Mouse (Mus musculus) small intestine, adult 10 weeks (tissue): ENCODE measurements around the gene Kcnj8. TPM values are rescaled to one million over a fixed set of nuclear protein-coding genes. Genes with fewer than 3 reads are reported as not detected.

Source experiments
- polyA plus RNA-seq: library from polyadenylated mRNA; stranded (reverse); fragments of 350-450 nt; fragmentation: Illumina TruSeq; extraction: RNeasy Lipid Tissue Mini Kit (QIAGEN cat#74804); gene quantifications from one replicate; pipeline ENCODE4 v1.2.3, GENCODE M21; 2014; ENCODE audit warnings: low replicate concordance

Gene Kcnj8
- 2.3 TPM for polyA plus RNA-seq

DNA sequence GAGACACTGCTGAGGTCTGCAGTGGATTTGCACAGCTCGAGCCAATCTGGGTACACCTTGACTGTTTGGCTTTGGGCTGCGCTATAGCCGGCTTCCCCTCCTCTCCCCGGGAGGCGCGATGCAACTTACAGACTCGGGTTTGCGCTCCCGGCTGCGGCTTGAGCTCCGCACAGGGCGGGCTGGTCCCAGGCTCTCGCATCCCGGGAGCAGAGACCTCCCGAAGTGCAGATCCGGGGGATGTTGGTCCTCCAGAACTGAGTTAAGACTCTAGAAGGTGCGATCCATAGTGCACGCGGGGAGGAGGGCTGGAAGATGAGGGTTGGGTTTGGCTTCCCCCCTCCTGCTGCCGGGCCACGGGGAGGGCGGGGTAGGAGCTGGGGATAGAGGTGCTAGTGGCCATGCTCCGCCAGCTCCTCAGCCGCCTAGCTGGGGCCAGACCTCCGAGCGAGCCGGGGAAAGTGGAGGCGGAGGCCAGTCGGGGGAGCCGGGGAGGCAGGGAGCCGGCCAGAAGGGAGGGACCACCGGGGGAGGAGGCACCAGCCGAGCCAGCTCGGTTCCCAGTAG lies at the start of gene Kcnj8:
TSS of gene Kcnj8 (minus strand) at position 560 of the 564 bp plus-strand sequence.

Other genes starting within 250 kb of the Kcnj8 start
- gene Slco1a5, start 248.6 kb downstream of the Kcnj8 start, polyA plus RNA-seq, result 0.19 TPM
- gene Pyroxd1, start 226.0 kb downstream of the Kcnj8 start, polyA plus RNA-seq, result 55.1 TPM
- 13.0 TPM for gene Recql, start 184.5 kb downstream of the Kcnj8 start, polyA plus RNA-seq
- 31.1 TPM for gene Golt1b, start 184.4 kb downstream of the Kcnj8 start, polyA plus RNA-seq
- gene Spx, start 158.2 kb downstream of the Kcnj8 start, polyA plus RNA-seq, result 0.41 TPM
- gene Gys2, start 98.5 kb downstream of the Kcnj8 start, polyA plus RNA-seq, result not detected
- gene Ldhb, start 63.7 kb downstream of the Kcnj8 start, polyA plus RNA-seq, result 8.5 TPM
- 9.3 TPM for gene Abcc9, start 130.7 kb upstream of the Kcnj8 start, polyA plus RNA-seq
- 187 TPM for gene Cmas, start 185.1 kb upstream of the Kcnj8 start, polyA plus RNA-seq
- 253 TPM for gene Sult6b2, start 232.9 kb upstream of the Kcnj8 start, polyA plus RNA-seq